Mouse (Mus musculus): ENCODE data around the gene Sesn1. TPM values are rescaled to one million over a fixed set of nuclear protein-coding genes. Genes with fewer than 3 reads are reported as not detected.
A peak's percentile ranks its signal among the peaks of the same experiment; 100 is the strongest.

Gene Sesn1
- total RNA-seq, 1 experiment from 2014 or later = 48.0 TPM

DNA sequence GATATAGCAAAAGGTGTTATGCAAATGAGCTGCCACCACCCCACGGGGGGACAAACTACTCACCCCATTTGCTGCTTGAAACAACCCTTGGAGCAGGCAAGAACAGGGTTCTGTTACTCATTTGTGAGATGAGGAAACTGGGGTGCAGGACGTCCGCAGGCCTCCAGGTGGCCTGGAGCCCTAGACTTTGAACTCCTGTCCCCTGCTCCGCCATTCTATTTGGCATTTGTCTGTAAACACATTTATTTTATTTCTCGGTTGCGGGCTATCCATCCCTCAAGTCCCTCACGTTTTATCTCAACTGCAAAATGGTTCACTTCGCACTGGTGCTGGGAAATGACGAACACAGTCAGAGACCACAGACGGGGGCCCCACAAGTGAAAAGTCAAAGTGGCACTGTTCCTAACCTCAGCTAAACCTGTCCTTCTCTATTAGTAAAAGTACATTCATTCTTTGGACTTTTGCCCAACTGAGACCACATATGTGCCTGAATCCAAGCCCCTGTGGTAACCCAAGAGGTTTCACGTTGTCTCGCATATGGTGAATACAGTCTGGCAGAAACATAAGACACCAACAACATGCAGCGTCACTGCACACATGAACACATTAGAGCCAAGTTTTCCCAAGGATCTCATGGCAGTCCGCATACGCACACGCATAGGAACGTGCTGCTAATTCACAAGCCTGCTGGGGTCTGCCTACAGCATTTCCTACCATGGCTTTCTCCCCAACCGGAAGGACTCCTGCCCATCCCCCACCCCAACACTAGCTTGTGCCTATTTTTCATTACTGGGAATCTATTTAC, 147.9 kb downstream of the Sesn1 start:
- ATAC-seq (replicated peaks; ENCODE audit: low read depth, poor library complexity, severe bottlenecking) = peak; percentile 65

Other genes with a start within 250 kb of the Sesn1 start
- gene Ccdc162, start 93.3 kb upstream of the Sesn1 start, total RNA-seq (2017) = not detected in 2 replicates
- gene Cep57l1, start 64 bp upstream of the Sesn1 start, total RNA-seq (2017) = 52.3 and 55.1 TPM in 2 replicates
- 0.14 and 0.29 TPM in 2 replicates for gene Armc2, start 208.5 kb downstream of the Sesn1 start, total RNA-seq (2017)

Data from common myeloid progenitor, adult 5-6 weeks (primary cell).